Mouse (Mus musculus) embryonic facial prominence, embryonic 15.5 days (tissue): Measurements from ENCODE around the gene Arhgap32. TPM values are rescaled to one million over a fixed set of nuclear protein-coding genes. Genes with fewer than 3 reads are reported as not detected.
A peak's percentile ranks its signal among the peaks of the same experiment; 100 is the strongest.

Source experiments
- ATAC-seq: fragments of 200-750 bp; cut with Nextera tagmentation; 2 replicates; pipeline ENCODE4 v1.8.0; 2017; ENCODE audit warnings: low read depth, moderate TSS enrichment; ENCODE audit not compliant: insufficient number of reproducible peaks, low FRiP score, low TSS enrichment
- H3K27ac ChIP-seq: fragments of 300-500 bp; sonication (generic); replicated peaks from 2 replicates; pipeline ENCODE4 v1.5.1; 2015; ENCODE audit warnings: mild to moderate bottlenecking, inconsistent platforms
- H3K27me3 ChIP-seq: fragments of 300-500 bp; sonication (generic); 2 replicates; pipeline ENCODE4 v1.6.1; 2015; ENCODE audit warnings: inconsistent platforms
- H3K36me3 ChIP-seq: fragments of 300-500 bp; sonication (generic); 2 replicates; pipeline ENCODE4 v1.6.1; 2015; ENCODE audit warnings: mild to moderate bottlenecking, inconsistent platforms
- H3K4me1 ChIP-seq: fragments of 300-500 bp; sonication (generic); 2 replicates; pipeline ENCODE4 v1.6.1; 2015; ENCODE audit warnings: inconsistent platforms
- H3K4me2 ChIP-seq: fragments of 300-500 bp; sonication (generic); replicated peaks from 2 replicates; pipeline ENCODE4 v1.6.1; 2015; ENCODE audit warnings: mild to moderate bottlenecking, inconsistent platforms
- H3K4me3 ChIP-seq: fragments of 300-500 bp; sonication (generic); replicated peaks from 2 replicates; pipeline ENCODE4 v1.5.1; 2015; ENCODE audit warnings: mild to moderate bottlenecking, inconsistent platforms
- H3K9ac ChIP-seq: fragments of 300-500 bp; sonication (generic); 2 replicates; pipeline ENCODE4 v1.6.1; 2015; ENCODE audit warnings: inconsistent platforms
- H3K9me3 ChIP-seq: fragments of 300-500 bp; sonication (generic); replicated peaks from 2 replicates; pipeline ENCODE4 v1.6.1; 2016; ENCODE audit warnings: inconsistent platforms
- WGBS: fragments of 180-500 bp; shearing (Covaris S2); methylation state at CpG from one replicate; pipeline ENCODE4 v1.1.7; 2015; 5-methylcytosine and 5-hydroxymethylcytosine counted together
- polyA plus RNA-seq: library from polyadenylated mRNA; unstranded; fragments of >200 nt; fragmentation: Nextera tagmentation; extraction: Ambion mirVana; gene quantifications from 2 replicates; pipeline ENCODE4 v1.2.1, GENCODE M21; 2015

Arhgap32 gene
- polyA plus RNA-seq, result 8.3 and 9.4 TPM in 2 replicates

- H3K9me3 ChIP-seq, result no peaks in the 10 kb centered on the region
- H3K27ac ChIP-seq, result peak within 1 kb of the TSS; percentile 56
- 67% methylated on average over 1 of the region's 1 CpGs for WGBS
- no peaks in the 10 kb centered on the region for H3K36me3 ChIP-seq
- H3K9ac ChIP-seq, result no peak within 1 kb of the TSS
- ATAC-seq, result 0 out of 2 replicates have a peak, but pooled peaks have one; percentile 39
- peak within 1 kb of the TSS; percentile 21; the same call in 1 of the 2 replicates for H3K4me2 ChIP-seq
- H3K4me3 ChIP-seq, result no peak within 1 kb of the TSS
- peaks cover 5% of the 10 kb centered on the region; the same call in 1 of the 2 replicates for H3K4me1 ChIP-seq
- H3K27me3 ChIP-seq, result no peaks in the 10 kb centered on the region
These were observed at the start of gene Arhgap32 for GRCm38 (mm10) chr9:32115786-32116185. Gene Arhgap32, plus strand, starts transcription at chr9:32116136.

GRCm38 (mm10) chr9:32072778-32073177 lies 43.2 kb upstream of the Arhgap32 start:
- H3K27me3 ChIP-seq, result no peaks in the 10 kb centered on the region
- 77% methylated on average over 6 of the region's 6 CpGs for WGBS

GRCm38 (mm10) chr9:32088106-32088776 lies 27.7 kb upstream of the Arhgap32 start:
- ATAC-seq, result no peak
- no peak overlapping the region for H3K27ac ChIP-seq

More at GRCm38 (mm10) chr9:32072778-32073177, 43.2 kb upstream of the Arhgap32 start:
- H3K9ac ChIP-seq, result no peak overlapping the region
- no peaks in the 10 kb centered on the region for H3K9me3 ChIP-seq
- H3K27ac ChIP-seq, result no peak overlapping the region
- H3K4me2 ChIP-seq, result no peak overlapping the region
- ATAC-seq, result no peak
- H3K36me3 ChIP-seq, result no peaks in the 10 kb centered on the region
- no peak overlapping the region for H3K4me3 ChIP-seq
- H3K4me1 ChIP-seq, result no peaks in the 10 kb centered on the region

GRCm38 (mm10) chr9:32088882-32089281 lies 27.1 kb upstream of the Arhgap32 start:
- WGBS, result 60% methylated on average over 3 of the region's 3 CpGs
- H3K4me3 ChIP-seq, result no peak overlapping the region

More at GRCm38 (mm10) chr9:32088106-32088776, 27.7 kb upstream of the Arhgap32 start:
- Histone ChIP-seq H3K36me3 (no peaks in the 10 kb centered on the region), H3K4me3 (no peak overlapping the region), H3K9ac (no peak overlapping the region), H3K9me3 (no peaks in the 10 kb centered on the region), H3K4me1 (peaks cover 7% of the 10 kb centered on the region; the same call in 1 of the 2 replicates), H3K27me3 (no peaks in the 10 kb centered on the region), H3K4me2 (no peak overlapping the region)
- 66% methylated on average over 4 of the region's 4 CpGs for WGBS

GRCm38 (mm10) chr9:32093456-32093855 lies 22.5 kb upstream of the Arhgap32 start:
- no peaks in the 10 kb centered on the region for H3K9me3 ChIP-seq
- H3K27me3 ChIP-seq, result no peaks in the 10 kb centered on the region
- H3K27ac ChIP-seq, result no peak overlapping the region
- no peak overlapping the region for H3K4me3 ChIP-seq
- H3K4me2 ChIP-seq, result no peak overlapping the region
- ATAC-seq, result no peak
- 52% methylated on average over 2 of the region's 2 CpGs for WGBS
- H3K4me1 ChIP-seq, result peaks cover 30% of the 10 kb centered on the region
- H3K9ac ChIP-seq, result no peak overlapping the region
- H3K36me3 ChIP-seq, result no peaks in the 10 kb centered on the region

More at GRCm38 (mm10) chr9:32088882-32089281, 27.1 kb upstream of the Arhgap32 start:
- Histone ChIP-seq H3K4me1 (peaks cover 11% of the 10 kb centered on the region; the same call in 1 of the 2 replicates), H3K36me3 (no peaks in the 10 kb centered on the region), H3K27me3 (no peaks in the 10 kb centered on the region), H3K9ac (no peak overlapping the region), H3K27ac (no peak overlapping the region), H3K9me3 (no peaks in the 10 kb centered on the region), H3K4me2 (no peak overlapping the region)
- no peak for ATAC-seq

- no peaks in the 10 kb centered on the region for H3K36me3 ChIP-seq
- no peaks in the 10 kb centered on the region for H3K27me3 ChIP-seq
- no peak for ATAC-seq
- H3K4me3 ChIP-seq, result no peak overlapping the region
- WGBS, result 47% methylated on average over 13 of the region's 13 CpGs
- peaks cover 30% of the 10 kb centered on the region for H3K4me1 ChIP-seq
- no peak overlapping the region for H3K4me2 ChIP-seq
- H3K27ac ChIP-seq, result no peak overlapping the region
- H3K9me3 ChIP-seq, result no peaks in the 10 kb centered on the region
- H3K9ac ChIP-seq, result no peak overlapping the region
These were observed 21.4 kb upstream of the Arhgap32 start for GRCm38 (mm10) chr9:32094351-32095120.

GRCm38 (mm10) chr9:32095511-32095910 lies 20.4 kb upstream of the Arhgap32 start:
- WGBS, result 86% methylated on average over 4 of the region's 4 CpGs
- Histone ChIP-seq H3K4me3 (no peak overlapping the region), H3K4me1 (peaks cover 30% of the 10 kb centered on the region), H3K27me3 (no peaks in the 10 kb centered on the region), H3K36me3 (no peaks in the 10 kb centered on the region), H3K9me3 (no peaks in the 10 kb centered on the region), H3K27ac (no peak overlapping the region), H3K4me2 (no peak overlapping the region), H3K9ac (no peak overlapping the region)
- no peak for ATAC-seq

GRCm38 (mm10) chr9:32096541-32096940 lies 19.4 kb upstream of the Arhgap32 start:
- WGBS, result 51% methylated on average over 7 of the region's 7 CpGs
- Histone ChIP-seq H3K4me3 (no peak overlapping the region), H3K27ac (peak overlapping the region; percentile 36), H3K4me2 (no peak overlapping the region), H3K36me3 (no peaks in the 10 kb centered on the region), H3K27me3 (no peaks in the 10 kb centered on the region), H3K4me1 (peaks cover 30% of the 10 kb centered on the region), H3K9me3 (no peaks in the 10 kb centered on the region), H3K9ac (no peak overlapping the region)
- ATAC-seq, result no peak

- H3K27ac ChIP-seq, result 0 out of 2 replicates have a peak overlapping the region, but pooled peaks have one; percentile 23
- H3K4me1 ChIP-seq, result peaks cover 30% of the 10 kb centered on the region
- no peak overlapping the region for H3K4me2 ChIP-seq
- WGBS, result 33% methylated on average over 4 of the region's 4 CpGs
- no peaks in the 10 kb centered on the region for H3K36me3 ChIP-seq
- no peaks in the 10 kb centered on the region for H3K27me3 ChIP-seq
- ATAC-seq, result no peak
- H3K9ac ChIP-seq, result no peak overlapping the region
- H3K4me3 ChIP-seq, result no peak overlapping the region
- H3K9me3 ChIP-seq, result no peaks in the 10 kb centered on the region
These were observed 18.8 kb upstream of the Arhgap32 start for GRCm38 (mm10) chr9:32097123-32097522.

- H3K4me2 ChIP-seq, result no peak overlapping the region
- no peak overlapping the region for H3K9ac ChIP-seq
- H3K9me3 ChIP-seq, result no peaks in the 10 kb centered on the region
- no peak overlapping the region for H3K4me3 ChIP-seq
- H3K4me1 ChIP-seq, result peaks cover 23% of the 10 kb centered on the region
- H3K27ac ChIP-seq, result no peak overlapping the region
- no peaks in the 10 kb centered on the region for H3K36me3 ChIP-seq
- H3K27me3 ChIP-seq, result no peaks in the 10 kb centered on the region
- ATAC-seq, result no peak
- 87% methylated on average over 9 of the region's 9 CpGs for WGBS
These were observed 17.3 kb upstream of the Arhgap32 start for GRCm38 (mm10) chr9:32098425-32099155.

GRCm38 (mm10) chr9:32100561-32100960 lies 15.4 kb upstream of the Arhgap32 start:
- Histone ChIP-seq H3K9ac (no peak overlapping the region), H3K27ac (no peak overlapping the region), H3K4me2 (no peak overlapping the region), H3K4me1 (peaks cover 16% of the 10 kb centered on the region), H3K9me3 (no peaks in the 10 kb centered on the region), H3K27me3 (no peaks in the 10 kb centered on the region), H3K4me3 (no peak overlapping the region), H3K36me3 (no peaks in the 10 kb centered on the region)
- no peak for ATAC-seq
- 81% methylated on average over 8 of the region's 8 CpGs for WGBS
